Mouse (Mus musculus) liver, adult 2 months (tissue): ENCODE results near the gene Gm15155.

Source experiments
- CTCF ChIP-seq: fragments of 200-500 bp; IDR thresholded peaks from 2 replicates; pipeline ENCODE4 v1.5.1; 2011; ENCODE audit warnings: low read depth, low read length, control low read depth
- POLR2A ChIP-seq: fragments of 200-500 bp; IDR thresholded peaks from 2 replicates; pipeline ENCODE4 v1.6.1; 2011; ENCODE audit warnings: low read length, control low read depth; ENCODE audit not compliant: insufficient read depth; ENCODE audit errors: extremely low read depth

GRCm38 (mm10) chrX:155624341-155624841 is at the start of gene Gm15155:
- TF ChIP-seq CTCF (no peak), POLR2A (no peak)
